Mouse (Mus musculus): ENCODE measurements around the gene Fam131b. TPM values are rescaled to one million over a fixed set of nuclear protein-coding genes. Genes with fewer than 3 reads are reported as not detected.

Gene Fam131b
- not detected for polyA plus RNA-seq (2017; shearing (Covaris generic))

GRCm38 (mm10) chr6:42324482-42325267 is at the start of gene Fam131b:
Gene Fam131b, minus strand, starts transcription at chr6:42324643.

GRCm38 (mm10) chr6:42372816-42373547 is 48.5 kb upstream of the Fam131b start, which contains the start of gene Epha1:
Gene Epha1, minus strand, starts transcription at chr6:42373268.

GRCm38 (mm10) chr6:42349426-42350020 is 25.1 kb upstream of the Fam131b start, which contains the start of gene Zyx:
Gene Zyx, plus strand, starts transcription at chr6:42349630.

GRCm38 (mm10) chr6:42286448-42286847 is 38.0 kb downstream of the Fam131b start, which contains the start of gene Clcn1:
Gene Clcn1, plus strand, starts transcription at chr6:42286685.

Other genes starting within 250 kb of the Fam131b start
- gene Tas2r139, start 183.7 kb downstream of the Fam131b start, polyA plus RNA-seq (2017; shearing (Covaris generic)): not detected
- gene Tas2r144, start 109.3 kb downstream of the Fam131b start, polyA plus RNA-seq (2017; shearing (Covaris generic)): not detected
- 7.2 TPM for gene Gstk1, start 78.7 kb downstream of the Fam131b start, polyA plus RNA-seq (2017; shearing (Covaris generic))
- not detected for gene Tmem139, start 62.7 kb downstream of the Fam131b start, polyA plus RNA-seq (2017; shearing (Covaris generic))
- gene Casp2, start 59.7 kb downstream of the Fam131b start, polyA plus RNA-seq (2017; shearing (Covaris generic)): 37.6 TPM
- not detected for gene Clcn1, start 38.0 kb downstream of the Fam131b start, polyA plus RNA-seq (2017; shearing (Covaris generic))
- gene Zyx, start 25.0 kb upstream of the Fam131b start, polyA plus RNA-seq (2017; shearing (Covaris generic)): 202 TPM
- gene Epha1, start 48.6 kb upstream of the Fam131b start, polyA plus RNA-seq (2017; shearing (Covaris generic)): 0.76 TPM
- gene Tas2r143, start 75.6 kb upstream of the Fam131b start, polyA plus RNA-seq (2017; shearing (Covaris generic)): not detected
- not detected for gene Tas2r135, start 80.8 kb upstream of the Fam131b start, polyA plus RNA-seq (2017; shearing (Covaris generic))
- gene Tas2r126, start 109.9 kb upstream of the Fam131b start, polyA plus RNA-seq (2017; shearing (Covaris generic)): not detected
- not detected for gene Olfr458, start 140.6 kb upstream of the Fam131b start, polyA plus RNA-seq (2017; shearing (Covaris generic))
- gene Olfr457, start 151.7 kb upstream of the Fam131b start, polyA plus RNA-seq (2017; shearing (Covaris generic)): 0.55 TPM
- gene Olfr456, start 162.6 kb upstream of the Fam131b start, polyA plus RNA-seq (2017; shearing (Covaris generic)): not detected
- not detected for gene Olfr455, start 222.9 kb upstream of the Fam131b start, polyA plus RNA-seq (2017; shearing (Covaris generic))

Data from effector memory CD4-positive, alpha-beta T cell, adult 7 months (primary cell).